Mouse (Mus musculus) CH12.LX (cell line): ENCODE measurements at regions not wholly inside any gene's neighbourhood (a gene's known extent, or its start where the extent isn't known, plus 50 kb on each side); places are given as distances from the start of the nearest gene placed in this dataset.

ENCODE experiments used
- DNase-seq: peaks from one replicate; pipeline ENCODE4 v3.0.0-alpha.2; 2013; ENCODE audit errors: extremely low read depth
- H3K27ac ChIP-seq: 2 replicates; pipeline ENCODE4 v1.5.1; 2012; ENCODE audit warnings: low read depth, mild to moderate bottlenecking, control low read depth, moderate library complexity; ENCODE audit not compliant: insufficient read depth
- H3K27me3 ChIP-seq: replicated peaks from 2 replicates; pipeline ENCODE3; 2012; ENCODE audit warnings: inconsistent platforms
- H3K36me3 ChIP-seq, 2 experiments: replicated peaks in 1 of 2; 2 replicates each; pipeline versions ENCODE3 to v1.6.1; 2012; ENCODE audit warnings: inconsistent platforms in 1 of 2, low read length in 1 of 2, mild to moderate bottlenecking in 1 of 2, mixed read lengths in 1 of 2, moderate library complexity in 1 of 2; ENCODE audit not compliant: control insufficient read depth in 1 of 2, insufficient read depth in 1 of 2
- H3K4me1 ChIP-seq, 2 experiments: 2 replicates each; pipeline ENCODE4 v1.6.1; 2012; ENCODE audit warnings: inconsistent platforms in 1 of 2, moderate library complexity in 1 of 2; ENCODE audit not compliant: insufficient read depth in 2 of 2, control insufficient read depth in 1 of 2
- H3K4me2 ChIP-seq: 2 replicates; pipeline ENCODE4 v1.6.1; 2012; ENCODE audit warnings: low read depth, mild to moderate bottlenecking, control low read depth; ENCODE audit not compliant: poor library complexity, insufficient read depth, severe bottlenecking
- H3K4me3 ChIP-seq, 3 experiments: fragments of 150-350 bp in 1 of 3; sonication (generic) in 1 of 3; replicated peaks in 1 of 3; 2 replicates each; pipeline versions ENCODE3 to v1.5.1; 2011 to 2012; ENCODE audit warnings: low read depth in 2 of 3, low read length in 2 of 3, mild to moderate bottlenecking in 2 of 3, moderate library complexity in 2 of 3, control low read depth in 1 of 3, improper control_type of control experiment in 1 of 3, inconsistent platforms in 1 of 3, mixed read lengths in 1 of 3; ENCODE audit not compliant: poor library complexity in 1 of 3
- H3K79me2 ChIP-seq: replicated peaks from 2 replicates; pipeline ENCODE4 v1.6.1; 2012; ENCODE audit warnings: mild to moderate bottlenecking, moderate library complexity; ENCODE audit not compliant: control insufficient read depth, poor library complexity, insufficient read depth, severe bottlenecking; ENCODE audit errors: extremely low read depth
- H3K9ac ChIP-seq: 2 replicates; pipeline ENCODE4 v1.6.1; 2012; ENCODE audit warnings: low read depth, mild to moderate bottlenecking, control low read depth, moderate library complexity; ENCODE audit not compliant: insufficient read depth
- H3K9me3 ChIP-seq: replicated peaks from 2 replicates; pipeline ENCODE3; 2012; ENCODE audit warnings: low read length, inconsistent platforms, mixed read lengths
- BHLHE40 ChIP-seq: IDR thresholded peaks from 2 replicates; pipeline ENCODE4 v1.6.1; 2011; ENCODE audit warnings: mild to moderate bottlenecking, low read depth, low read length, improper control_type of control experiment
- CHD1 ChIP-seq: IDR thresholded peaks from 2 replicates; pipeline ENCODE4 v1.6.1; 2012; ENCODE audit warnings: low read depth, low read length, improper control_type of control experiment, inconsistent platforms
- CTCF ChIP-seq, 2 experiments: IDR thresholded peaks in 1 of 2; conservative IDR thresholded peaks in 1 of 2; 2 replicates each; pipeline ENCODE4 v1.5.1; 2011 to 2012; ENCODE audit warnings: low read depth in 2 of 2, low read length in 2 of 2, improper control_type of control experiment in 1 of 2, inconsistent platforms in 1 of 2, mild to moderate bottlenecking in 1 of 2, moderate library complexity in 1 of 2
- EP300 ChIP-seq: IDR thresholded peaks from 2 replicates; pipeline ENCODE4 v1.6.1; 2011; ENCODE audit warnings: low read length, improper control_type of control experiment
- ETS1 ChIP-seq: conservative IDR thresholded peaks from 2 replicates; pipeline ENCODE4 v1.6.1; 2012; ENCODE audit warnings: low read depth, mild to moderate bottlenecking, inconsistent platforms, low read length, improper control_type of control experiment, moderate library complexity
- HCFC1 ChIP-seq: IDR thresholded peaks from 2 replicates; pipeline ENCODE4 v1.6.1; 2012; ENCODE audit warnings: low read depth, mild to moderate bottlenecking, inconsistent platforms, low read length, improper control_type of control experiment
- IRF4 ChIP-seq: IDR thresholded peaks from 2 replicates; pipeline ENCODE4 v1.6.1; 2014; ENCODE audit warnings: low read depth, mild to moderate bottlenecking, inconsistent platforms, low read length, improper control_type of control experiment
- JUND ChIP-seq: conservative IDR thresholded peaks from 2 replicates; pipeline ENCODE4 v1.6.1; 2011; ENCODE audit warnings: low read depth, low read length, improper control_type of control experiment
- MAFK ChIP-seq: IDR thresholded peaks from 2 replicates; pipeline ENCODE4 v1.6.1; 2011; ENCODE audit warnings: low read length, improper control_type of control experiment; ENCODE audit not compliant: insufficient replicate concordance
- MAX ChIP-seq: IDR thresholded peaks from 2 replicates; pipeline ENCODE4 v1.6.1; 2011; ENCODE audit warnings: low read length, improper control_type of control experiment
- MEF2A ChIP-seq: IDR thresholded peaks from 2 replicates; pipeline ENCODE4 v1.6.1; 2014; ENCODE audit warnings: low read depth, mild to moderate bottlenecking, inconsistent platforms, low read length, improper control_type of control experiment, borderline replicate concordance
- MXI1 ChIP-seq: IDR thresholded peaks from 2 replicates; pipeline ENCODE4 v1.6.1; 2011; ENCODE audit warnings: mild to moderate bottlenecking, low read depth, low read length, improper control_type of control experiment
- MYC ChIP-seq: IDR thresholded peaks from 2 replicates; pipeline ENCODE4 v1.6.1; 2011; ENCODE audit warnings: low read depth, mild to moderate bottlenecking, improper control_type of control experiment, low read length
- NELFE ChIP-seq: IDR thresholded peaks from 2 replicates; pipeline ENCODE4 v1.6.1; 2011; ENCODE audit warnings: low read depth, low read length, improper control_type of control experiment
- NRF1 ChIP-seq: IDR thresholded peaks from 2 replicates; pipeline ENCODE4 v1.6.1; 2014; ENCODE audit warnings: low read depth, mild to moderate bottlenecking, inconsistent platforms, low read length, improper control_type of control experiment, moderate library complexity
- RAD21 ChIP-seq: IDR thresholded peaks from 2 replicates; pipeline ENCODE4 v1.6.1; 2011; ENCODE audit warnings: low read depth, mild to moderate bottlenecking, low read length, improper control_type of control experiment, moderate library complexity
- SIN3A ChIP-seq: IDR thresholded peaks from 2 replicates; pipeline ENCODE4 v1.6.1; 2012; ENCODE audit warnings: low read length, improper control_type of control experiment, inconsistent platforms
- TCF12 ChIP-seq: IDR thresholded peaks from 2 replicates; pipeline ENCODE4 v1.6.1; 2014; ENCODE audit warnings: low read depth, mild to moderate bottlenecking, inconsistent platforms, low read length, improper control_type of control experiment
- UBTF ChIP-seq: IDR thresholded peaks from 2 replicates; pipeline ENCODE4 v1.6.1; 2012; ENCODE audit warnings: low read depth, mild to moderate bottlenecking, inconsistent platforms, low read length, improper control_type of control experiment, moderate library complexity
- USF1 ChIP-seq: IDR thresholded peaks from 2 replicates; pipeline ENCODE4 v1.6.1; 2014; ENCODE audit warnings: low read depth, mild to moderate bottlenecking, inconsistent platforms, low read length, improper control_type of control experiment
- ZC3H11A ChIP-seq: IDR thresholded peaks from 2 replicates; pipeline ENCODE4 v1.6.1; 2012; ENCODE audit warnings: low read depth, mild to moderate bottlenecking, inconsistent platforms, low read length, improper control_type of control experiment
- ZMIZ1 ChIP-seq: IDR thresholded peaks from 2 replicates; pipeline ENCODE4 v1.6.1; 2012; ENCODE audit warnings: low read depth, mild to moderate bottlenecking, inconsistent platforms, low read length, improper control_type of control experiment
- dilution Hi-C: fragments of 300-500 bp; cut with MboI; formaldehyde crosslinking; loops from 2 replicates; pipeline ENCODE4 v1.14.3; 2020; ENCODE audit warnings: low sequenced_read_pairs; ENCODE audit not compliant: extremely low pct_unique_long_range_greater_than_20kb, extremely low pct_ligation_motif_present
- in situ Hi-C: fragments of 300-500 bp; cut with MboI; formaldehyde crosslinking; loops from 3 replicates; pipeline ENCODE4 v1.14.3; 2019; ENCODE audit warnings: low sequenced_read_pairs, low pct_ligation_motif_present, low pct_unique_long_range_greater_than_20kb, mixed read lengths

DNA sequence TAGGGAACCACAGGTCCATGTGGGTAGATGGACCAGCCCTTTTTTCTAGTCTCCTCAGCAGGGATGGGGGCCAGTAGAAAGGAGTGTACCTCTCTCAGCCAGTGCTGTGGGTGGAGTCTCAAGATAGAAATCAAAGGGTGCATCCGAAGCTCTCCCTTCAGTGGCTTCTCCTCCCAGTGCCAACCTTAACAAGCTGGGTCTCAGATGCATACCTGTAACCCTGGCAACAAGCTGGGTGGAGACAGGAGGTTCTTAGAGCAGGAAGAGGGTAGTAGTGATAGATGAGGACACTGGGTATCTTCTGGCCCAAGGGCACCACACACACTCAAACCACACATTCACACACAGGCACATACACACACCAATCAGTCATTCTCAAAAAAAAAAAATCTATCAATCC is 113.7 kb upstream of the Fut8 start:
- Histone ChIP-seq H3K27ac (no peak overlapping the region), H3K9ac (no peak overlapping the region), H3K4me2 (no peak overlapping the region), H3K79me2 (no peaks in the 10 kb centered on the region), H3K4me1 (peaks cover 0 to 36% of the 10 kb centered on the region in 2 experiments; a peak in 2 of 4 replicates), H3K27me3 (no peaks in the 10 kb centered on the region), H3K9me3 (peaks cover 5% of the 10 kb centered on the region), H3K4me3 (no peak overlapping the region), H3K36me3 (no peaks in the 10 kb centered on the region)
- dilution Hi-C loops, result no loop called here
- no peak for DNase-seq
- in situ Hi-C loops, result no loop called here
- TF ChIP-seq ETS1 (no peak), MEF2A (no peak), HCFC1 (no peak), ZC3H11A (no peak), IRF4 (no peak), MYC (no peak), ZMIZ1 (no peak), SIN3A (no peak), NRF1 (no peak), UBTF (no peak), BHLHE40 (no peak), EP300 (no peak), CTCF (conservative IDR thresholded peaks at IDR 0.05 in 1 of 2, IDR thresholded peaks at IDR 0.05 in 1 of 2; ENCODE audit: low read depth in 2 of 2, low read length in 2 of 2) (no peak), NELFE (no peak), JUND (no peak), TCF12 (no peak)

DNA sequence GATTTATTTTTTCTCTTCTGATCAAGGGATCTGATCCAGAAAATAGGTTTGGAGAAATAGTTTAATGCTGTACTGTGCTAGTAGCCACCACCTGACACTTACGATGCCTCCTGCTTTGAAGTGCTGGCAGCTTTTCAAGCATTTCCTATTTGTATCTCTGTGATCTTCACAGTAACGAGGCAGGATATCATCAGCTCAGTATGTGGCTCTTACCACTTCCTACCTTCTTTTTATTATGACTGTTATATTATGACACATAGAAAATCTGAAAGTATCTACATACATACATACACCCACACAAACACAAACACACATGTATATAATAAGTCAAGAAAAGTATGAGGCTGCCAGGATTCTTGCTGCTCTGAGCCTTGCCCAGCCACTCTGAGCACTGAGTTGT is 124.4 kb upstream of the Fut8 start:
- Histone ChIP-seq H3K4me2 (no peak overlapping the region), H3K9me3 (peaks cover 4% of the 10 kb centered on the region), H3K27me3 (no peaks in the 10 kb centered on the region), H3K4me3 (no peak overlapping the region), H3K27ac (no peak overlapping the region), H3K4me1 (no peaks in the 10 kb centered on the region), H3K9ac (no peak overlapping the region), H3K36me3 (no peaks in the 10 kb centered on the region), H3K79me2 (no peaks in the 10 kb centered on the region)
- in situ Hi-C loops (no loop called here), dilution Hi-C loops (no loop called here)
- TF ChIP-seq CHD1 (no peak), UBTF (no peak), ETS1 (no peak), TCF12 (no peak), RAD21 (no peak), MXI1 (no peak), MAFK (no peak), MAX (no peak), JUND (no peak), NRF1 (no peak), HCFC1 (no peak), USF1 (no peak), BHLHE40 (no peak), NELFE (no peak)
- DNase-seq, result no peak
